Mouse (Mus musculus) brain, embryonic 14.5 days (tissue): ENCODE data around the gene Nfkbib.

Experiments used
- CTCF ChIP-seq: fragments of 200-500 bp; IDR thresholded peaks from 2 replicates; pipeline ENCODE4 v1.5.1; 2012; ENCODE audit warnings: inconsistent platforms, mild to moderate bottlenecking, moderate library complexity, borderline replicate concordance; ENCODE audit not compliant: insufficient read depth, insufficient read length; ENCODE audit errors: extremely low read depth
- POLR2A ChIP-seq: fragments of 200-500 bp; IDR thresholded peaks from 2 replicates; pipeline ENCODE4 v1.6.1; 2012; ENCODE audit warnings: mild to moderate bottlenecking, inconsistent platforms, borderline replicate concordance; ENCODE audit not compliant: poor library complexity, insufficient read depth, insufficient read length, severe bottlenecking; ENCODE audit errors: extremely low read depth

- TF ChIP-seq POLR2A (peak; percentile 72; the same call in 1 of the 2 replicates), CTCF (peak; percentile 90)
These were observed 25.4 kb downstream of the Nfkbib start, which contains the start of the genes Mrps12 and Sars2 for GRCm38 (mm10) chr7:28741709-28742438.
